Mouse (Mus musculus) neutrophil, adult 65 days (primary cell): ENCODE data around the gene Naa11. TPM values are rescaled to one million over a fixed set of nuclear protein-coding genes. Genes with fewer than 3 reads are reported as not detected.

Experiments used
- total RNA-seq: library from RNA; stranded (reverse); gene quantifications from 2 replicates; pipeline ENCODE4 v1.2.4, GENCODE M21; 2023

Naa11 gene
- total RNA-seq = not detected in 2 replicates

GRCm38 (mm10) chr5:97392160-97392559, at the start of gene Naa11:
Gene Naa11, minus strand, starts transcription at chr5:97392379.

Other genes with a start within 250 kb of the Naa11 start
- not detected in 2 replicates for gene Gk2, start 64.6 kb upstream of the Naa11 start, total RNA-seq